Mouse (Mus musculus): ENCODE data around the gene Slc29a2.

- peak; percentile 23; the same call in 1 of the 2 replicates for TF ChIP-seq CTCF (IDR thresholded peaks at IDR 0.05; ENCODE audit: low read depth)
- TF ChIP-seq EP300 (optimal IDR thresholded peaks at IDR 0.05) = no peak
Observed at GRCm38 (mm10) chr19:5048138-5049056, 24.7 kb downstream of the Slc29a2 start.
